Mouse (Mus musculus): Measurements from ENCODE around the gene Pde8b. TPM values are rescaled to one million over a fixed set of nuclear protein-coding genes. Genes with fewer than 3 reads are reported as not detected.

Gene Pde8b
- polyA plus RNA-seq (2015; fragmentation: Nextera tagmentation; extraction: Ambion mirVana) = 4.0 and 4.1 TPM in 2 replicates

- no peaks in the 10 kb centered on the region for H3K36me3 ChIP-seq
- H3K27me3 ChIP-seq = peaks cover 16% of the 10 kb centered on the region
- peak; percentile 71 for ATAC-seq
- peak within 1 kb of the TSS; percentile 75 for H3K4me2 ChIP-seq (replicated peaks)
- peak within 1 kb of the TSS; percentile 42 for H3K4me3 ChIP-seq (replicated peaks)
- peak within 1 kb of the TSS; percentile 51; the same call in 1 of the 2 replicates for H3K9ac ChIP-seq (replicated peaks)
- peaks cover 10% of the 10 kb centered on the region for H3K4me1 ChIP-seq (replicated peaks)
- no peaks in the 10 kb centered on the region for H3K9me3 ChIP-seq
- H3K27ac ChIP-seq = no peak within 1 kb of the TSS
- WGBS = 3% methylated on average over 37 of the region's 37 CpGs
Observed at GRCm38 (mm10) chr13:95249511-95250456, at the start of gene Pde8b. Gene Pde8b (minus strand): TSS chr13:95250336.

DNA sequence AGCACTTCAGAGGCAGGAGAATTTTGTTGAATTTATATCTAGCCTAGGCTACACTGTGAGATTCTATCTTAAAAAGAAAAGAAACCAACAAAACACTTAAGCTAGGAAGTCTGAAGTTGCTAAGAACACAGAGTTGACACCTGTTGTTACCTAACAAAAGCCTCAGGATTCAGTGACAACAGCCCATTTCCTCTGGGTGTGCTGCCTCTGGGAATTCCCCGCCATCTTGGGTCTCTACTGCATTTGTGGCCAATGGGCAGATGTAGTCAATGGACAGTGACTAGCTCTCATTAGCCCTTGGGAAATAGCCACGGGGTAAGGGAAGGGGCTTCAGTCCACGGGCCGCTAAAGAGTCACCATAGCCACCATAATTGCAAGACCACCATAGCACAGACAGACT is 41.8 kb upstream of the Pde8b start:
- Histone ChIP-seq H3K9me3 (no peaks in the 10 kb centered on the region), H3K27me3 (0 out of 2 replicates have a peak, but pooled peaks cover 3% of the 10 kb centered on the region), H3K4me2 (replicated peaks) (no peak overlapping the region), H3K9ac (replicated peaks) (no peak overlapping the region), H3K4me3 (replicated peaks) (no peak overlapping the region), H3K27ac (no peak overlapping the region), H3K36me3 (no peaks in the 10 kb centered on the region), H3K4me1 (replicated peaks) (no peaks in the 10 kb centered on the region)
- ATAC-seq = no peak
- WGBS = 65% methylated on average over 4 of the region's 4 CpGs

DNA sequence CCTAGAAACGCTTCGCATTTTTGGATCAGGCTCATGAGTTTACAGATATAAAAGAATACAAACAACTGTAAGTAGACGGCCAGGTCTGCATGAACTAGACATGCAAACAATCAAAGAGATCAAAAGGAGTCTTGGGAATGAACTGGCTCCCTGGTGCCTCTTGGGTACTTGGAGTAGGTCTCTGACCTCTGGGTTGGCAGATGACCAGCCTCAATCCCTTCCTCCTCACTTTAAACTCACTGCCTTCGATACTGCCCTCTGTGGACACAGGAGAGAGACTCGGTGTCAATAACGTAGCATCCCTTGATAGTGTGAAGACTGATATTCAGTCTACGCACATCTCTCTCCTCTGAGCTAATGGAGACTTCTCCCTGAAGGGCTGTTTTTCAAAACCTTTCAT is 37.9 kb upstream of the Pde8b start:
- Histone ChIP-seq H3K4me2 (replicated peaks) (no peak overlapping the region), H3K4me3 (replicated peaks) (no peak overlapping the region), H3K36me3 (no peaks in the 10 kb centered on the region), H3K27me3 (0 out of 2 replicates have a peak, but pooled peaks cover 3% of the 10 kb centered on the region), H3K9ac (replicated peaks) (no peak overlapping the region), H3K27ac (no peak overlapping the region), H3K9me3 (no peaks in the 10 kb centered on the region), H3K4me1 (replicated peaks) (no peaks in the 10 kb centered on the region)
- ATAC-seq = no peak
- 75% methylated on average over 7 of the region's 7 CpGs for WGBS

- Histone ChIP-seq H3K4me2 (replicated peaks) (no peak overlapping the region), H3K4me1 (replicated peaks) (no peaks in the 10 kb centered on the region), H3K9me3 (no peaks in the 10 kb centered on the region), H3K9ac (replicated peaks) (no peak overlapping the region), H3K36me3 (no peaks in the 10 kb centered on the region), H3K4me3 (replicated peaks) (no peak overlapping the region), H3K27ac (no peak overlapping the region), H3K27me3 (0 out of 2 replicates have a peak, but pooled peaks cover 3% of the 10 kb centered on the region)
- 4% methylated on average over 7 of the region's 7 CpGs for WGBS
- peak; percentile 82 for ATAC-seq
Observed at GRCm38 (mm10) chr13:95286989-95287388, 36.9 kb upstream of the Pde8b start.

GRCm38 (mm10) chr13:95281740-95282673 is 31.9 kb upstream of the Pde8b start:
- Histone ChIP-seq H3K27me3 (no peaks in the 10 kb centered on the region), H3K36me3 (no peaks in the 10 kb centered on the region), H3K4me2 (replicated peaks) (no peak overlapping the region), H3K4me1 (replicated peaks) (0 out of 2 replicates have a peak, but pooled peaks cover 3% of the 10 kb centered on the region), H3K27ac (no peak overlapping the region), H3K9ac (replicated peaks) (no peak overlapping the region), H3K9me3 (no peaks in the 10 kb centered on the region), H3K4me3 (replicated peaks) (no peak overlapping the region)
- 33% methylated on average over 6 of the region's 7 CpGs for WGBS
- no peak for ATAC-seq

- no peak overlapping the region for H3K27ac ChIP-seq
- WGBS = 86% methylated on average over 4 of the region's 4 CpGs
- H3K27me3 ChIP-seq = no peaks in the 10 kb centered on the region
- H3K4me1 ChIP-seq (replicated peaks) = 0 out of 2 replicates have a peak, but pooled peaks cover 3% of the 10 kb centered on the region
- H3K36me3 ChIP-seq = no peaks in the 10 kb centered on the region
- H3K4me3 ChIP-seq (replicated peaks) = no peak overlapping the region
- H3K9ac ChIP-seq (replicated peaks) = no peak overlapping the region
- H3K9me3 ChIP-seq = no peaks in the 10 kb centered on the region
- ATAC-seq = no peak
- H3K4me2 ChIP-seq (replicated peaks) = no peak overlapping the region
Observed at GRCm38 (mm10) chr13:95278426-95279025, 28.4 kb upstream of the Pde8b start.

DNA sequence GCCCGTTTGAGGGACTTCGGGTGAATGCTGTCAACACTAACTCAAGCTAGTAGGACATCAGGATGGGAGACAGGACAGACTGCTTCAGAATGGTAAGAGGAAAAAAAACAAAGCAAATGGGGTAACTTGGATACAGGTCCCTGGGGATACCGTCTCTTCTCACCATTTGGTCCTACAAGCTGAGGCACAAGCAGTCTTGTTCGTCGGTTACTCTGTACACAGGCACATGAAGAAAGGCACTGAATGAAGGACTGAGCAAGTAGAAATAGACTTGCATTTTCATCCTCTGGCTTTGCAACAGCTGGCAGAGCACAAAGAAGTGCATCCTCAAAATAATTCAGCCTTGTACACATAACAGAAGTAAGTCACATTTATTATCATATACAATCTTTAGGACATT is 14.6 kb upstream of the Pde8b start:
- H3K9ac ChIP-seq (replicated peaks) = no peak overlapping the region
- 91% methylated on average over 5 of the region's 5 CpGs for WGBS
- H3K36me3 ChIP-seq = no peaks in the 10 kb centered on the region
- H3K27me3 ChIP-seq = no peaks in the 10 kb centered on the region
- H3K9me3 ChIP-seq = no peaks in the 10 kb centered on the region
- H3K4me2 ChIP-seq (replicated peaks) = no peak overlapping the region
- no peak overlapping the region for H3K4me3 ChIP-seq (replicated peaks)
- no peaks in the 10 kb centered on the region for H3K4me1 ChIP-seq (replicated peaks)
- no peak overlapping the region for H3K27ac ChIP-seq
- ATAC-seq = no peak

DNA sequence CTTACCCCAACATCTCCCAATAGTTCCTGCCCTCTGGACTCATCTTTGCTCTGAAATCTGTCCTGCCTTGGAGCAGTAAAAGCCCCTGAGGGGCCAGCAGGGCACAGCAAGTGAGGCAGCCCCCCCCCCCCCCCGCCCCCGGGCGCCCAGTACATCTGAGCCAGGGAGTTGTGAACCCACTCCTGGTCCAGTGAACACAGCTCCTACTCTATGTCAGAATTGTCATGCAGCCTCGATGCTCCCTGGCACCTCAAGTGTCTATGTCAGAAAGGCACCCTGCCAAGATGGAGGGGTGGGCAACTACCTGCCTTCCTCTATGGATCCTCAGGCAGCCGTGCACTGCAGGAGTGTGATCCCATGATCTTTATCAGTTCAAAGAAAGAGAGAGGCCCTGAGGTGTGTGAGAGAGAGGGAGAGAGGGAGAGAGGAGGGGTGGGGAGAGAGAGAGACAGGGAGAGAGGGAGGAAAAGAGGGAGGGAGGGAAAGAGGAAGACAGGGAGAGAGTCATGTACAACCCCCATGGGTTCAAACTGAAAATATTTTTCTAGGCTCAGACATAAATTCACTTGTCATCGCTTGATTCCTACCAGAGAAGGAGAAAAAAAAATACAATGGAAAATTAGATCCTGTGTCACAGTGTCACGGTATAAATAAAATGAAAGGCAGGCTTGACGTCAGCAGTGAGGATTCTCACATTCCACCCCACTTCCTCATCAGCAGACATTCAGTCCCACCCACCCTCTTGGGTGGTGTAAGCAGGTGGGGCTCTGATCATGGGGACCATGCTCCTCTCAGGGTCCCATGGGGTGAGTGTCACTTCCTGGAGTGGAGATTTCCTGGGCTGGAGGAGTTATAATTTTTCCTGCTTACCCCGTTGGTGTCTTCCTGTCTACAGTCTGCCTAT is 11.0 kb upstream of the Pde8b start:
- 79% methylated on average over 9 of the region's 9 CpGs for WGBS
- H3K4me1 ChIP-seq (replicated peaks) = no peaks in the 10 kb centered on the region
- no peaks in the 10 kb centered on the region for H3K36me3 ChIP-seq
- H3K27me3 ChIP-seq = no peaks in the 10 kb centered on the region
- H3K4me2 ChIP-seq (replicated peaks) = no peak overlapping the region
- H3K9me3 ChIP-seq = no peaks in the 10 kb centered on the region
- no peak overlapping the region for H3K27ac ChIP-seq
- no peak overlapping the region for H3K9ac ChIP-seq (replicated peaks)
- no peak for ATAC-seq
- no peak overlapping the region for H3K4me3 ChIP-seq (replicated peaks)

- Histone ChIP-seq H3K4me2 (replicated peaks) (no peak overlapping the region), H3K4me3 (replicated peaks) (no peak overlapping the region), H3K27ac (no peak overlapping the region), H3K36me3 (no peaks in the 10 kb centered on the region), H3K4me1 (replicated peaks) (no peaks in the 10 kb centered on the region), H3K9ac (replicated peaks) (no peak overlapping the region), H3K9me3 (no peaks in the 10 kb centered on the region), H3K27me3 (no peaks in the 10 kb centered on the region)
- WGBS = 69% methylated on average over 1 of the region's 1 CpGs
- no peak for ATAC-seq
Observed at GRCm38 (mm10) chr13:95260391-95260790, 10.3 kb upstream of the Pde8b start.

- Histone ChIP-seq H3K36me3 (no peaks in the 10 kb centered on the region), H3K9ac (replicated peaks) (no peak overlapping the region), H3K4me3 (replicated peaks) (no peak overlapping the region), H3K4me2 (replicated peaks) (no peak overlapping the region), H3K27ac (no peak overlapping the region), H3K27me3 (no peaks in the 10 kb centered on the region), H3K9me3 (no peaks in the 10 kb centered on the region), H3K4me1 (replicated peaks) (no peaks in the 10 kb centered on the region)
- no peak for ATAC-seq
- WGBS = 90% methylated on average over 6 of the region's 6 CpGs
Observed at GRCm38 (mm10) chr13:95257083-95257482, 6.9 kb upstream of the Pde8b start.

DNA sequence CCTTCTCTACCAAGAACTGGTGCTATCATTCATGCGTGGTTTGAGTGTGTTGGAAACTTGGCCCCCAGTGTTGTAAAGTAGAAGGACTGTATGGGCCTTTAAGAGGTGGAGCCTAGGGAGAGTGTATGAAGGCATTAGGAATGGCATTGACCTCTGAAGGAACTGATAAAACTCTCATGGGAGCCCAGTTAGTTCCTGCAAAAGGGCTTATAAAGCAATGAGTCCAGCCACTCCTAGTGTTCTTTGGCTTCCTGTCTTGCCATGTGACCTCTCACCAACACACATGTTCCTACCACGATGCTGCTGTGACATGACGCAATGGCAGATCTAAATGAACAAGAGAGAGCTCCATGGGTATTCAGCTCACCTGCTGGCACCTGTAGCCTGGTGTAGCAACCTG is 4.9 kb upstream of the Pde8b start:
- Histone ChIP-seq H3K36me3 (no peaks in the 10 kb centered on the region), H3K4me3 (replicated peaks) (no peak overlapping the region), H3K27me3 (0 out of 2 replicates have a peak, but pooled peaks cover 2% of the 10 kb centered on the region), H3K9ac (replicated peaks) (no peak overlapping the region), H3K4me1 (replicated peaks) (peaks cover 3% of the 10 kb centered on the region), H3K4me2 (replicated peaks) (no peak overlapping the region), H3K27ac (no peak overlapping the region), H3K9me3 (no peaks in the 10 kb centered on the region)
- no peak for ATAC-seq
- 89% methylated on average over 3 of the region's 3 CpGs for WGBS

Data from midbrain, embryonic 13.5 days (tissue).